Mouse (Mus musculus) retina, postnatal 1 day (tissue): ENCODE measurements at regions not wholly inside any gene's neighbourhood (a gene's known extent, or its start where the extent isn't known, plus 50 kb on each side); places are given as distances from the start of the nearest gene placed in this dataset.
A peak's percentile ranks its signal among the peaks of the same experiment; 100 is the strongest.

Source experiments
- DNase-seq: peaks from one replicate; pipeline ENCODE4 v3.0.0-alpha.2; 2012

DNA sequence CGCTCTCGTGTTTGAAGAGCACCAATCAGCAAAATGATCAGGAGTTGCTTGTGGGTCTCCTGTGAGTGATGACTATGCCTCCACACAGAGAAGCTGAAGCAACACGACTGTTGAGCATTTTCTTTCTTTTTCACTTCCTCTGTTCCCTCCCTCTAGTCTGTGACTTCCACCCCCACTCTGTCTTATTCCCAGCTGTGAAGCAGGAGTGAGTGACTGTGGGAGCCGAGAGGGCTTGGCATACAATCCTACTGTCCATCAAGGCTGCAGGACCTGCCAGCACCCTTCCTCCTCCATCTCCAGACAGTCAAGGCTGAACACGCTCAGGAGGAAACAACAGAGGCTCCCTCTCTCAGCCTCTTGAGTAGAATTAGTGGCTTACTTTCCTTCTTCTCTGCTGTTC is 401.3 kb downstream of the Plcl1 start:
- no peak for DNase-seq

DNA sequence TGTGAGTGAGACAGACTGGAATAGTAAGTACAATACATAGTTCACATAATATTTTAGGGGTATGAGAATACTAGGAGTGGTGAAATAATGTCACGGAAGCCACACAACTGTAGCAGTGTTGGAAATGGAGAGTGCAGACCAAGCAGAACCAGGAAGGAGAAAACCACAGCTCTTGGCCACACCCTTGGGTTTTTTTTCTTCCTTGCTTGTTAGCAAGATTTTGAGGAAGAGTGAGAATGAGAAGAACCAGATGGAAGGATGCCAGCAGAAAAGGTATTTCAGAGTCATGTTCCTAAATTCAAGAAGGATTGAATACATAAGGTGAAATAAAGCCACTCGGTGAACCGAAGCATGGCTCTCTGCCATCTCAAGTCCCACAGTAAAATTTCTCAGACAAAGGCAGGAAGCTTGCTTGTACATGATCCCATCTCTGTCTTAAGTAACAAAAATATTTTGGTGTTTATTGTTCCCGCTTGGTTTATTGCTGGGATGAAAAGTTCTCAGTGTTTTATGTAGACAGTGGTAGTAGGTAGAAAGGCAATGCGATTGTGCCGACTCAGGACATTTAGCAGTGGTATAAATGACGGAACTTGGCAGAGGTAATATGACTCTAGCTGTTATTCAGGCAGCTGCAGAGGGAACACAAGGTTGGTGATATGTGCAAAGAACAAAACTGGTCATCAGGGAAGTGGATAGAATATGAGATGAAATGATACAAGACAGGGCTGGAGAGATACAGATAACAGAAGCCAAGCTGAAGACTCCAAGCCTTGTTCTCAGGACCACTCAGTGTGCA is 403.2 kb downstream of the Plcl1 start:
- no peak for DNase-seq

DNA sequence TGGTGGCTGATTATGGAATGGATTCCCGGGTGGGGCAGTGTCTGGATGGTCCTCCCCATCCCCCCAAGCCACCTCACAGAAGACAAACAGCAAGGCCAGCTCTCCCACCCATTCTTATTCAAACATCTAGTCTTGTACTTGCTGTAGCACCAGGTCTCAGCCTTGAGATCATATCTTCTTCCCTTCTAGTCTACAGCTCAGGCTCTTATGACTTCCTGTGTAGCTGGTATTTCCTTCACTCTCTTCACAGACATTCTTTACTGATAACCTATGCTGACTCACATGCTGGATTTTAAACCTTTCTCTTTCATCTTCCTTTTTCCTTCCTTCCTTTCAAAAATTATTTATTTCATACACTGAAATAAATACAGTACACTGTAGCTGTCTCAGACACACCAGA is 406.8 kb downstream of the Plcl1 start:
- DNase-seq = no peak

- no peak for DNase-seq
These were observed 415.3 kb downstream of the Plcl1 start for GRCm38 (mm10) chr1:55820866-55821500.

DNA sequence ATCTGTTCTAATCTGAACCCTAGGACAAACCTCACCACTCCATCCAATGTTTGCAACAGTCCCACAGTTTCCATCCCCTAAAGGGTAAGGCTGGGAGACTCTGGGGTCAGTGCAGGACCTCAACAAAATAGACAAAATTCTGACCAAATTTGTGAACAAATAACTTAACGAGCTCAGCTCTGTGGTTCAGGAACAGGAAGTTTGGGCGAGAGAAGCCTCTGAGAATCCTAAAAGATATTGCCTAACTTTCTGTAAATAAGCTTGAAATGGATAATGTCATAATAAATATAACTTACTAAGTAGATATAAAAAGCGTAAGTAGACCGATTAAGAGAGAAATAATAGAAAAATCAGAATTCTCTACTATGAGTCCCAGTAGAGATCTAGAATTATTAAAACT is 416.9 kb downstream of the Plcl1 start:
- no peak for DNase-seq

DNA sequence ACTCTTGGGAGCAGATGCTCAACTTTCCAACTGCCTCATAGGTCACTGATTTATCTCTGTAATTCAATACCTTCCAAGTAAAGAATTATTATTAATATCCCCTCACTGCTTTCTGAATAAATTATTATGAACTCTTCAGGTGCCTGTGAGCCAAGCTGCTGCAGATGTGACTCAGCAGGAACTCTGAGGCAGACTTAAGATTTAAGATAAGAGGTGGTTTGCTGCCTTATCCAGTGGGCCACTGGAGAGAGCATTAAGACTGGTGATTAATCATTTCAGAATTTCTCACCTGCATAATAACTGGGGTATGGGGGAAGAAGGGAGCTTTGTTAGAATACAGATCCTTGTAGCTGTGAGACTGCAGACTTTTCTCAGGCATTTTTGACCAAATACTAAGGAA is 421.5 kb downstream of the Plcl1 start:
- DNase-seq = no peak

DNA sequence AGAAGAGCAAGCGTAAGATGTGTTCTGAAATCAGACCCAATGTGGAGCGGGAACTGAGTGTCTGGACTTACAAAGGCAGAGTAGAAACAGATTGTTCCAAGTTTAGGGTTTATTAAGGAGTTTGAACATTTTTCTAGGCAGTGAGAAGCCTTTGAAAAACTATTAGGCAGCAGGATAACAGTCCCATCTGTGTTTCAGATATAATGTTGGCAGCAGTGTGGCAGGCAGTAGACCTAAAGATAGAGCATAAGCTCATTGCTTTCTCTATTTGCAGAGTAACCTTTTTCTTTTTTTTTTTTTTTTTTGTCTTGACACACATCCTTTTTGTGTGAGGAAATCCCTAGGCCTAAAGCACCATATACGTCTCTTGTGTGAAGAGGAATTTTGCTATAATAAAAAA is 429.6 kb downstream of the Plcl1 start:
- no peak for DNase-seq

DNA sequence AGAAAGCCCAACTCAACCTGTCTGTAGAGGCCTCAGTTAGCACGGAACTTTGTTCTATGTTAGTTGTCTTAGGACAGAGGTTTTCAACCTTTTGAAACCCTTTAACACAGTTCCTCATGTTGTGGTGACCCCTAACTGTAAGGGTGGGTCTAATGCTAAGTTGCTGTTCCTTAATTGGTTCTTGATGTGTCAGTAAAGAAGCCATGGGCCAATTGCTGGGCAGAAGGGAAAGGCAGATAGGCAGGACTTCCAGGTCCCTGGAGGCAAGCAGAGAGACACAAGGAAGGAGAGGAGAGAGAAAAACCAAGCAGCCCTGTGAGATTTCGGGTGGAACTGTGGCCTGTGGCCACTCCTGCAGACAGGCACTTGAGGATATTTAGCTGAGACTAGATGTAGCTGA is 431.0 kb downstream of the Plcl1 start:
- DNase-seq = no peak

DNA sequence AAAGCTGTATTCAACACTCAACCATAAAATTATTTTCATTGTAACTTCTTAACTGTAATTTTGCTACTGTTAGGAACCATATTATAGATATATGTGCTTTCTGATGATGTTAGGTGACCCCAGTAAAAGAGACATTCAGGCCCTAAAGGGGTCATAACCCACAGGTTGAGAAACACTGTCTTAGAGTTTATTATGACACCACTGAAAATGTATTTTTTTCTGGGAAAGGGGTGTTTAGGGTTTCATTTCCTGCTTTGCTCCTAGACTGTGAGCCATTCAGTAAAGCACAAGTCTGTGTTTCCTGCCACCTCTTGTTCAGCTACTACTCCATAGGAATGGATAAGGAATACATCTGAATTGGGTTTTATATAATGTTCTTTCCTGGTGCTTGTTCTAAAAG is 431.6 kb downstream of the Plcl1 start:
- no peak for DNase-seq

GRCm38 (mm10) chr1:55838168-55838567 is 432.4 kb downstream of the Plcl1 start:
- DNase-seq = peak; percentile 69

DNA sequence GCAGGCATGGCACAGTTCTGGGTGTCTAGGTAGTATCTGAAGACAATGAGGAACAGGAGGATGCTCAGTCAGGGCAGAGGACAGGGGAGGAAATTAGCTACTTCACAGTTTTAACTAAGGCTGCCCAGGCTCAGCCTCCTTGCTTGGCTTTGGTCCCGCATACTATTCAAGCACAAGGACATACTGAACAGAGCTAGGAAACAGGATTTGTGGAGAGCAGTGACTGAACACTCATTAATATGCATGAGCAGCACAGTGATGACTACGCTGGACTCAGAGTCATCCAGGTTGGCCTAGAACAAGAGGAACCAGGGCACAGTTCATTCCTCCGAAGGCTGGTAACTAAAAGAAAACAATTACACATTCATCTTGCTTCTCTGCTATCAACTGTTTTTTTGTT is 443.1 kb downstream of the Plcl1 start:
- no peak for DNase-seq

DNA sequence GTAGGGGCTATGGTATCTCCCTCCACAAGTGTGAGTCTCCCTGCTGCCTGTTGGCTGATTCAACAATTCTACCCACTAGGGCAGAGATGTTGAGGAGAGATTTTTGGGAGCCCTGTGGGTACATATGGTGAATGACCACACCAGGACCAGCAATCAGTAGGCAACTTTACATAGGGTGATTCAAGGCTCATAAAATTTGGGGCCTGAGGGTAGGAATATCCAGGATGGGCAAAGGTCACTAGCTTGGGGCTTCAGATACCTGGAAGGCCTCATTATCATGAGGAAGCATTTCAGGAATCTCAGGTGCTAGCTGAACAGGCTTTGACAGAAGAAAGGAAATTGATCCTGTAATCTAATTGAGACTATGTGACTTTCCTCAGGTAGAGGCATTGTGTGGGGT is 446.6 kb downstream of the Plcl1 start:
- DNase-seq = no peak

DNA sequence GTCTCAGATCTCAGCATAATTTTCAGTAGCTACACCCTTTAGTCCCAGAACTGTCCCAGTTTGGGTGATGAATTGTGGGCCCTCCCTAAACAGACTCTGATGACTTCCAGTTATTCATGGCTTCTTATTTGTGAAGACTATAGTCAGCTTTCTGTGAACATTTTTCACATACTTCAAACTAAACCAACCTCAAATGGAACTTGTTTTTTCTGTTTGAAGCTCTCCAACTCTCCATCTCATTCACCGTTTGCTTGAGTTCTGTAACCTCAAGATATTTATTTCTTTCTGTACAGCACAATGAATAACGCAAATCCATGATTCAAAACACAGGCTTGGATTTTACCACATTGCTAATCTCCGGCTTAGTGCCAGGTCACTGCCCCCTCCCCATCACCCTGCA is 453.4 kb downstream of the Plcl1 start:
- peak; percentile 23 for DNase-seq

GRCm38 (mm10) chr1:55863113-55863512 is 457.4 kb downstream of the Plcl1 start:
- DNase-seq = no peak

DNA sequence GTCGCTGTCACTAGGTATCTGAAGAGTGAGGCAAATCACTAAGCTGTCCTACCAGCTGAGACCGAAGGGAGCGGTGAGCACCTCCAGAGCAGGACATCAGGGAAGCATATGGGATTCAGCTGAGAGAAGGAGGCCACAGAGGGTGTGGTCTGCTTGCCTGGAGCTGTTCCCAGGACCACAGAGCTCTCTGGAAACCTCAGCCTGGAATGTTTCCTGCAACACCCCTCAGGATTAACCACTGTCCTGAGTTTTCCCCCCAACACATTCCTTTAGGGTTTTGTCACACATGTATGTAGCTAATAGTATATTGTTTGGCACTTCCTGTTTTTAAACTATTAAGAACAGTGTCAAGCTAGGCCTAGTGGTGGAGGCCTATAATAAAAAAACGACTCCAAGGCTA is 459.6 kb downstream of the Plcl1 start:
- no peak for DNase-seq

DNA sequence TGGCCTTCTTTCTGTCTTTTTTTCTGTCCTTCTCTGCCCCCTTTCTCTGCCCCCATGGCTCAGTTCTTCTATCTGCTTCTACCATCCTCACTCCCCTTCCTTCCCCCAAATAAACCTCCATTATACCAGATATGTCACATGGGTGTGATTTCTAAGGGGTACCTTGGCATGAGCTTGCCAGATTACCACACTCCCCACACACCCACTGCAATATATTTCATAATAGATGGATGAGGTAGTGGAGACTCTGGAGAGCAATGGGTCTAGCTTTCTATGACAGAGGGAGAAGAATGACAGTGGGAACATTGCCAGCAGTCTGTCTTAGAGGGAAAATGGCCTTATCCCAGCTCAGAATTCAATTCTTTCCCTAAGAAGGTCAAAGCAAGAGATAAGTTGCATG is 461.0 kb downstream of the Plcl1 start:
- DNase-seq = no peak

DNA sequence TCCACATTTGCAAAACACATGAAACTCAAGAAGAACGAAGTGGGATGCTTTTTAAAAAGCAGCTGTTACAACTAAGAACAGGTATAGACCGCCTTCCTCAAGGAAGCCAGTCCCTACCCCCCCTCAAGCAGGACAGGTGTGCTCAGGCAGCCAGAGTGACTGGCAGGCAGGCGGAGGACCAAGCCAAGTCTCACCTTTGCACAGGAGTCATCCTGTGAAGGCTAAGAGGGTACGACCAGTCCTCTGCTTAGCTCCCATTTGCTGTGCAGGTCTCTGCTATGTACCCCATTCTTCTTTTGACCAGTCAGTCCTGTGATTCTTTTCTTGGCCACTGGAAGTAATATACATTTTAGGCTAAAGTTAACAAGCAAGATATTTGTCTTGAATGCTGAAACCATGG is 467.9 kb downstream of the Plcl1 start:
- no peak for DNase-seq

DNA sequence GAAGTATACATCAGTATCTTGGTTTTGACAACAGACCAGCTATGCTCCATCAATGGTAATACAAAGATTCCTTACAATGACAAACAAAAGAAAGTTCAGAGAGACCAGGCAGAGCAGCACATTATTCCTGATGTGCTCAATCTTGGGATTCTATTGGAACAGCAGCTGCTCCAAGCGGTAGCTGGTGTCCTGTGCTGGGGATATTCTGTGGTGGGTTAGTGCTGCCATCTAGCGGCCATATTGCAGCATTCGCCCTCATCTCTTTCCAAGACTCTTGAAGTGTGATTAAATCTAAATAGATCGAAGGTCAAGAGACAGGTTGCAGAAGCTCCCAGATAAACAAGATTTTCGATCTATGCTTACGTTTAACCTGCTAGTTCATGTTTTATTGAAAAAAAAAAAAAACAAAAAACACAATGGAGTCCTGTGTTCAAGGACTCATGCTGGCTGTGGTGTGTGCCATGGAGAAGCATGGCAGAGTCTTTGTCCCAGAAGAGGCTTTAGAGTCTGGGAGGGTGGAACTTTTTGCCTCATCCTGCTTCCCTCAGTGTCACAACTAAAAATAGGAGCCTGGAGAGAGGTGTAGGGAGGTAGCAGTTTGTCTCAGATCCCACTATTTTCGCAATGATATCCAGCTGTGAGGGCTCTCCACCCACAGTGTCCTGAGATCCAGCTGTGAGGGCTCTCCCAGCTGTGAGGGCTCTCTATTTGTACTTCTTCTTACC is 468.6 kb downstream of the Plcl1 start:
- peak; percentile 88 for DNase-seq

GRCm38 (mm10) chr1:55874868-55875144 is 469.1 kb downstream of the Plcl1 start:
- DNase-seq = peak; percentile 49

- peak; percentile 15 for DNase-seq
These were observed 478.9 kb downstream of the Plcl1 start for GRCm38 (mm10) chr1:55884576-55884975.

- peak; percentile 79 for DNase-seq
These were observed 480.8 kb downstream of the Plcl1 start for GRCm38 (mm10) chr1:55886383-55887070.

DNA sequence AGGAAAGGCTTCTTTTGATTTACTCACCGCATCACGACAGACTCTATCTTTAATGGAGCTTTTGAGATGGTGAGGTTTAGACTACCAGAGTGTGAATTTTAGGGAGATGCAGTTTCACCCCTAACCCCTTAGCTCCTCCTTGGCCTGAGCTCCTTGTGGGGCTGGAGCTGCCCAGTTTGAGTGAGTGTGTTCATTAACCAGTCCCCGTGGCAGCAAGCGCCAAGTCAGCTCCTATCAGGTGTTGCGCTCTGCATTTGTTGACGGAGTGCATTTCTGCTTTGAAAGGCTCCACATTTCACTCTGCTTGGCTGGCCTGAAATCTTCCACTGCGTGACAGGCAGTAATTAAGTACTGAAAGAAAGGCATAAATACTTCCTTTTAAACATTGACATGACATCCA is 481.7 kb downstream of the Plcl1 start:
- DNase-seq = peak; percentile 16

GRCm38 (mm10) chr1:55888711-55889366 is 483.1 kb downstream of the Plcl1 start:
- DNase-seq = peak; percentile 92
